Mouse (Mus musculus): ENCODE measurements around the gene Prox2. TPM values are rescaled to one million over a fixed set of nuclear protein-coding genes. Genes with fewer than 3 reads are reported as not detected.

The Prox2 gene
- polyA plus RNA-seq, 1 experiment from 2014 or later = 2.2 TPM

- Histone ChIP-seq H3K4me1 (replicated peaks; ENCODE audit: control insufficient read depth, insufficient read depth, low read length) (peaks cover 6% of the 10 kb centered on the region; the same call in 1 of the 2 replicates), H3K9me3 (ENCODE audit: control insufficient read depth, low read length) (no peaks in the 10 kb centered on the region), H3K4me2 (ENCODE audit: low read length) (no peak overlapping the region), H3K36me3 (ENCODE audit: control insufficient read depth, insufficient read depth, low read length) (no peaks in the 10 kb centered on the region), H3K9ac (ENCODE audit: low read length) (no peak overlapping the region), H3K4me3 (ENCODE audit: low read depth, low read length) (no peak overlapping the region), H3K27me3 (replicated peaks; ENCODE audit: control insufficient read depth, insufficient read depth, low read length) (no peaks in the 10 kb centered on the region), H3K27ac (ENCODE audit: low read depth) (no peak overlapping the region)
- WGBS = 78% methylated on average over 10 of the region's 10 CpGs
- no peak for ATAC-seq (replicated peaks; ENCODE audit: low FRiP score, low TSS enrichment, low read depth)
- DNase-seq (ENCODE audit: low spot score) = no peak
These were observed 15.9 kb downstream of the Prox2 start for GRCm38 (mm10) chr12:85094706-85095105.

GRCm38 (mm10) chr12:85094010-85094409, 16.5 kb downstream of the Prox2 start:
- Histone ChIP-seq H3K27ac (ENCODE audit: low read depth) (no peak overlapping the region), H3K9me3 (ENCODE audit: control insufficient read depth, low read length) (no peaks in the 10 kb centered on the region), H3K36me3 (ENCODE audit: control insufficient read depth, insufficient read depth, low read length) (0 out of 2 replicates have a peak, but pooled peaks cover 3% of the 10 kb centered on the region), H3K9ac (ENCODE audit: low read length) (no peak overlapping the region), H3K4me3 (ENCODE audit: low read depth, low read length) (no peak overlapping the region), H3K4me1 (replicated peaks; ENCODE audit: control insufficient read depth, insufficient read depth, low read length) (peaks cover 6% of the 10 kb centered on the region; the same call in 1 of the 2 replicates), H3K27me3 (replicated peaks; ENCODE audit: control insufficient read depth, insufficient read depth, low read length) (no peaks in the 10 kb centered on the region), H3K4me2 (ENCODE audit: low read length) (no peak overlapping the region)
- ATAC-seq (replicated peaks; ENCODE audit: low FRiP score, low TSS enrichment, low read depth) = peak; percentile 48; the same call in 1 of the 2 replicates
- 23% methylated on average over 14 of the region's 14 CpGs for WGBS
- no peak for DNase-seq (ENCODE audit: low spot score)

GRCm38 (mm10) chr12:85092214-85092613, 18.3 kb downstream of the Prox2 start:
- no peak overlapping the region for H3K9ac ChIP-seq (ENCODE audit: low read length)
- WGBS = 7% methylated on average over 3 of the region's 3 CpGs
- ATAC-seq (replicated peaks; ENCODE audit: low FRiP score, low TSS enrichment, low read depth) = no peak

GRCm38 (mm10) chr12:85091190-85091589, 19.4 kb downstream of the Prox2 start:
- H3K36me3 ChIP-seq (ENCODE audit: control insufficient read depth, insufficient read depth, low read length) = peaks cover 26% of the 10 kb centered on the region
- no peaks in the 10 kb centered on the region for H3K27me3 ChIP-seq (replicated peaks; ENCODE audit: control insufficient read depth, insufficient read depth, low read length)
- WGBS = 74% methylated on average over 3 of the region's 3 CpGs
- H3K27ac ChIP-seq (ENCODE audit: low read depth) = no peak overlapping the region
- no peak overlapping the region for H3K4me2 ChIP-seq (ENCODE audit: low read length)
- H3K4me1 ChIP-seq (replicated peaks; ENCODE audit: control insufficient read depth, insufficient read depth, low read length) = peaks cover 6% of the 10 kb centered on the region; the same call in 1 of the 2 replicates
- ATAC-seq (replicated peaks; ENCODE audit: low FRiP score, low TSS enrichment, low read depth) (no peak), DNase-seq (ENCODE audit: low spot score) (no peak)
- H3K9ac ChIP-seq (ENCODE audit: low read length) = no peak overlapping the region
- no peak overlapping the region for H3K4me3 ChIP-seq (ENCODE audit: low read depth, low read length)
- H3K9me3 ChIP-seq (ENCODE audit: control insufficient read depth, low read length) = no peaks in the 10 kb centered on the region

More at GRCm38 (mm10) chr12:85092214-85092613, 18.3 kb downstream of the Prox2 start:
- Histone ChIP-seq H3K27me3 (replicated peaks; ENCODE audit: control insufficient read depth, insufficient read depth, low read length) (no peaks in the 10 kb centered on the region), H3K27ac (ENCODE audit: low read depth) (no peak overlapping the region), H3K9me3 (ENCODE audit: control insufficient read depth, low read length) (no peaks in the 10 kb centered on the region), H3K4me1 (replicated peaks; ENCODE audit: control insufficient read depth, insufficient read depth, low read length) (peaks cover 6% of the 10 kb centered on the region; the same call in 1 of the 2 replicates), H3K4me2 (ENCODE audit: low read length) (no peak overlapping the region), H3K36me3 (ENCODE audit: control insufficient read depth, insufficient read depth, low read length) (peaks cover 19% of the 10 kb centered on the region), H3K4me3 (ENCODE audit: low read depth, low read length) (no peak overlapping the region)
- DNase-seq (ENCODE audit: low spot score) = peak; percentile 70

- no peak overlapping the region for H3K4me2 ChIP-seq (ENCODE audit: low read length)
- peaks cover 26% of the 10 kb centered on the region for H3K36me3 ChIP-seq (ENCODE audit: control insufficient read depth, insufficient read depth, low read length)
- no peak overlapping the region for H3K9ac ChIP-seq (ENCODE audit: low read length)
- no peaks in the 10 kb centered on the region for H3K4me1 ChIP-seq (replicated peaks; ENCODE audit: control insufficient read depth, insufficient read depth, low read length)
- no peak overlapping the region for H3K27ac ChIP-seq (ENCODE audit: low read depth)
- no peaks in the 10 kb centered on the region for H3K27me3 ChIP-seq (replicated peaks; ENCODE audit: control insufficient read depth, insufficient read depth, low read length)
- DNase-seq (ENCODE audit: low spot score) = no peak
- H3K4me3 ChIP-seq (ENCODE audit: low read depth, low read length) = no peak overlapping the region
- no peak for ATAC-seq (replicated peaks; ENCODE audit: low FRiP score, low TSS enrichment, low read depth)
- 90% methylated on average over 12 of the region's 12 CpGs for WGBS
- no peaks in the 10 kb centered on the region for H3K9me3 ChIP-seq (ENCODE audit: control insufficient read depth, low read length)
These were observed 22.7 kb downstream of the Prox2 start for GRCm38 (mm10) chr12:85087845-85088244.

GRCm38 (mm10) chr12:85084941-85085340, 25.6 kb downstream of the Prox2 start:
- ATAC-seq (replicated peaks; ENCODE audit: low FRiP score, low TSS enrichment, low read depth) = no peak
- no peak for DNase-seq (ENCODE audit: low spot score)

GRCm38 (mm10) chr12:85084257-85084656, 26.3 kb downstream of the Prox2 start:
- Histone ChIP-seq H3K36me3 (ENCODE audit: control insufficient read depth, insufficient read depth, low read length) (peaks cover 25% of the 10 kb centered on the region), H3K4me2 (ENCODE audit: low read length) (no peak overlapping the region), H3K27me3 (replicated peaks; ENCODE audit: control insufficient read depth, insufficient read depth, low read length) (no peaks in the 10 kb centered on the region), H3K9ac (ENCODE audit: low read length) (no peak overlapping the region), H3K4me1 (replicated peaks; ENCODE audit: control insufficient read depth, insufficient read depth, low read length) (no peaks in the 10 kb centered on the region), H3K4me3 (ENCODE audit: low read depth, low read length) (no peak overlapping the region), H3K27ac (ENCODE audit: low read depth) (no peak overlapping the region), H3K9me3 (ENCODE audit: control insufficient read depth, low read length) (no peaks in the 10 kb centered on the region)
- no peak for DNase-seq (ENCODE audit: low spot score)
- no peak for ATAC-seq (replicated peaks; ENCODE audit: low FRiP score, low TSS enrichment, low read depth)
- WGBS = 78% methylated on average over 2 of the region's 2 CpGs

More at GRCm38 (mm10) chr12:85084941-85085340, 25.6 kb downstream of the Prox2 start:
- Histone ChIP-seq H3K9ac (ENCODE audit: low read length) (no peak overlapping the region), H3K27me3 (replicated peaks; ENCODE audit: control insufficient read depth, insufficient read depth, low read length) (no peaks in the 10 kb centered on the region), H3K4me2 (ENCODE audit: low read length) (no peak overlapping the region), H3K27ac (ENCODE audit: low read depth) (no peak overlapping the region), H3K36me3 (ENCODE audit: control insufficient read depth, insufficient read depth, low read length) (peaks cover 26% of the 10 kb centered on the region), H3K9me3 (ENCODE audit: control insufficient read depth, low read length) (no peaks in the 10 kb centered on the region), H3K4me3 (ENCODE audit: low read depth, low read length) (no peak overlapping the region), H3K4me1 (replicated peaks; ENCODE audit: control insufficient read depth, insufficient read depth, low read length) (no peaks in the 10 kb centered on the region)
- 83% methylated on average over 4 of the region's 4 CpGs for WGBS

- no peaks in the 10 kb centered on the region for H3K4me1 ChIP-seq (replicated peaks; ENCODE audit: control insufficient read depth, insufficient read depth, low read length)
- peaks cover 22% of the 10 kb centered on the region for H3K36me3 ChIP-seq (ENCODE audit: control insufficient read depth, insufficient read depth, low read length)
- 90% methylated on average over 3 of the region's 3 CpGs for WGBS
- no peak overlapping the region for H3K9ac ChIP-seq (ENCODE audit: low read length)
- H3K9me3 ChIP-seq (ENCODE audit: control insufficient read depth, low read length) = no peaks in the 10 kb centered on the region
- H3K27ac ChIP-seq (ENCODE audit: low read depth) = no peak overlapping the region
- no peak overlapping the region for H3K4me2 ChIP-seq (ENCODE audit: low read length)
- H3K4me3 ChIP-seq (ENCODE audit: low read depth, low read length) = no peak overlapping the region
- H3K27me3 ChIP-seq (replicated peaks; ENCODE audit: control insufficient read depth, insufficient read depth, low read length) = no peaks in the 10 kb centered on the region
- no peak for ATAC-seq (replicated peaks; ENCODE audit: low FRiP score, low TSS enrichment, low read depth)
- DNase-seq (ENCODE audit: low spot score) = no peak
These were observed 33.5 kb downstream of the Prox2 start for GRCm38 (mm10) chr12:85077100-85077499.

- no peak for DNase-seq (ENCODE audit: low spot score)
- Histone ChIP-seq H3K36me3 (ENCODE audit: control insufficient read depth, insufficient read depth, low read length) (peaks cover 65% of the 10 kb centered on the region), H3K4me1 (replicated peaks; ENCODE audit: control insufficient read depth, insufficient read depth, low read length) (no peaks in the 10 kb centered on the region), H3K27me3 (replicated peaks; ENCODE audit: control insufficient read depth, insufficient read depth, low read length) (no peaks in the 10 kb centered on the region), H3K27ac (ENCODE audit: low read depth) (no peak overlapping the region), H3K4me2 (ENCODE audit: low read length) (no peak overlapping the region), H3K9ac (ENCODE audit: low read length) (no peak overlapping the region), H3K4me3 (ENCODE audit: low read depth, low read length) (no peak overlapping the region), H3K9me3 (ENCODE audit: control insufficient read depth, low read length) (no peaks in the 10 kb centered on the region)
- ATAC-seq (replicated peaks; ENCODE audit: low FRiP score, low TSS enrichment, low read depth) = no peak
These were observed 39.5 kb downstream of the Prox2 start for GRCm38 (mm10) chr12:85071043-85071442.
